Mouse (Mus musculus): Measurements from ENCODE around the gene C2cd2. TPM values are rescaled to one million over a fixed set of nuclear protein-coding genes. Genes with fewer than 3 reads are reported as not detected.
"Not testable (repeated sequence)": the region's sequence is repeated elsewhere in the genome, so short reads cannot be mapped to it uniquely, and the experiment has no call there.

Gene C2cd2
- total RNA-seq (2014; rRNA removed) = 20.7 and 47.7 TPM in 2 replicates
- polyA plus RNA-seq (2015; fragmentation: Nextera tagmentation; extraction: Ambion mirVana) = 13.5 and 16.8 TPM in 2 replicates

GRCm38 (mm10) chr16:97962151-97962948, at the start of gene C2cd2, which contains the start of gene Zbtb21:
Gene C2cd2, minus strand, starts transcription at chr16:97962598.
Gene Zbtb21, minus strand, starts transcription at chr16:97962622.
- Histone ChIP-seq H3K36me3 (ENCODE audit: insufficient read depth, low read length) (no peaks in the 10 kb centered on the region), H3K27me3 (ENCODE audit: insufficient read depth, low read length) (no peaks in the 10 kb centered on the region), H3K4me2 (ENCODE audit: low read depth, low read length) (peak within 1 kb of the TSS; percentile 94), H3K9ac (replicated peaks; ENCODE audit: low read length) (peak within 1 kb of the TSS; percentile 77), H3K27ac (peak within 1 kb of the TSS; percentile 95), H3K4me1 (ENCODE audit: insufficient read depth, low read length) (peaks cover 10% of the 10 kb centered on the region), H3K9me3 (ENCODE audit: low read length) (no peaks in the 10 kb centered on the region), H3K4me3 (ENCODE audit: low read length) (peak within 1 kb of the TSS; percentile 84)
- TF ChIP-seq CTCF (IDR thresholded peaks at IDR 0.05; ENCODE audit: low read depth) = no peak; the same call in 1 of the 2 replicates
- peak; percentile 99 for ATAC-seq
- WGBS = 1% methylated on average over 76 of the region's 78 CpGs
- DNase-seq (ENCODE audit: low spot score) = peak; percentile 99

GRCm38 (mm10) chr16:97997383-97997731, 35.0 kb upstream of the C2cd2 start:
- Histone ChIP-seq H3K27ac (peak overlapping the region; percentile 64; the same call in 1 of the 2 replicates), H3K9ac (replicated peaks; ENCODE audit: low read length) (peak overlapping the region; percentile 41; the same call in 1 of the 2 replicates), H3K4me2 (ENCODE audit: low read depth, low read length) (peak overlapping the region; percentile 85), H3K4me3 (ENCODE audit: low read length) (peak overlapping the region; percentile 54)
- DNase-seq (ENCODE audit: low spot score); H3K9me3 ChIP-seq (ENCODE audit: low read length); H3K36me3 ChIP-seq (ENCODE audit: insufficient read depth, low read length); H3K27me3 ChIP-seq (ENCODE audit: insufficient read depth, low read length); H3K4me1 ChIP-seq (ENCODE audit: insufficient read depth, low read length): not testable (repeated sequence)
- WGBS = under 1% methylated on average over 8 of the region's 8 CpGs
- ATAC-seq = peak; percentile 87

- Histone ChIP-seq H3K4me2 (ENCODE audit: low read depth, low read length) (peak within 1 kb of the TSS; percentile 85), H3K9me3 (ENCODE audit: low read length) (peaks cover 3% of the 10 kb centered on the region; the same call in 1 of the 2 replicates), H3K9ac (replicated peaks; ENCODE audit: low read length) (peak within 1 kb of the TSS; percentile 41; the same call in 1 of the 2 replicates), H3K4me1 (ENCODE audit: insufficient read depth, low read length) (no peaks in the 10 kb centered on the region), H3K27ac (peak within 1 kb of the TSS; percentile 64; the same call in 1 of the 2 replicates), H3K4me3 (ENCODE audit: low read length) (peak within 1 kb of the TSS; percentile 54), H3K27me3 (ENCODE audit: insufficient read depth, low read length) (no peaks in the 10 kb centered on the region), H3K36me3 (ENCODE audit: insufficient read depth, low read length) (no peaks in the 10 kb centered on the region)
- peak; percentile 88 for DNase-seq (ENCODE audit: low spot score)
- WGBS = 2% methylated on average over 22 of the region's 22 CpGs
- no peak for TF ChIP-seq CTCF (IDR thresholded peaks at IDR 0.05; ENCODE audit: low read depth)
- ATAC-seq = peak; percentile 99
Observed at GRCm38 (mm10) chr16:97996616-97997382, 34.4 kb upstream of the C2cd2 start, which contains the start of gene B230307C23Rik. Gene B230307C23Rik, plus strand, starts transcription at chr16:97997315.

GRCm38 (mm10) chr16:97995849-97996615, 33.6 kb upstream of the C2cd2 start:
- no peak for TF ChIP-seq CTCF (IDR thresholded peaks at IDR 0.05; ENCODE audit: low read depth)
- ATAC-seq (no peak), DNase-seq (ENCODE audit: low spot score) (no peak)
- H3K9me3 ChIP-seq (ENCODE audit: low read length) = 0 out of 2 replicates have a peak, but pooled peaks cover 3% of the 10 kb centered on the region
- H3K36me3 ChIP-seq (ENCODE audit: insufficient read depth, low read length) = no peaks in the 10 kb centered on the region
- peak overlapping the region; percentile 64; the same call in 1 of the 2 replicates for H3K27ac ChIP-seq
- no peaks in the 10 kb centered on the region for H3K27me3 ChIP-seq (ENCODE audit: insufficient read depth, low read length)
- no peaks in the 10 kb centered on the region for H3K4me1 ChIP-seq (ENCODE audit: insufficient read depth, low read length)
- peak overlapping the region; percentile 54 for H3K4me3 ChIP-seq (ENCODE audit: low read length)
- no peak overlapping the region; the same call in 1 of the 2 replicates for H3K9ac ChIP-seq (replicated peaks; ENCODE audit: low read length)
- 21% methylated on average over 1 of the region's 1 CpGs for WGBS
- peak overlapping the region; percentile 85 for H3K4me2 ChIP-seq (ENCODE audit: low read depth, low read length)

- H3K27ac ChIP-seq; H3K4me2 ChIP-seq (ENCODE audit: low read depth, low read length); H3K36me3 ChIP-seq (ENCODE audit: insufficient read depth, low read length); H3K27me3 ChIP-seq (ENCODE audit: insufficient read depth, low read length); H3K4me3 ChIP-seq (ENCODE audit: low read length); ATAC-seq; DNase-seq (ENCODE audit: low spot score); H3K9ac ChIP-seq (replicated peaks; ENCODE audit: low read length); H3K9me3 ChIP-seq (ENCODE audit: low read length); H3K4me1 ChIP-seq (ENCODE audit: insufficient read depth, low read length): not testable (repeated sequence)
- WGBS = 86% methylated on average over 3 of the region's 3 CpGs
Observed at GRCm38 (mm10) chr16:97992477-97992876, 30.1 kb upstream of the C2cd2 start.

- WGBS = 83% methylated on average over 2 of the region's 2 CpGs
- ATAC-seq (no peak), DNase-seq (ENCODE audit: low spot score) (no peak)
- Histone ChIP-seq H3K4me1 (ENCODE audit: insufficient read depth, low read length) (no peaks in the 10 kb centered on the region), H3K4me3 (ENCODE audit: low read length) (no peak overlapping the region), H3K36me3 (ENCODE audit: insufficient read depth, low read length) (no peaks in the 10 kb centered on the region), H3K4me2 (ENCODE audit: low read depth, low read length) (no peak overlapping the region), H3K9me3 (ENCODE audit: low read length) (no peaks in the 10 kb centered on the region), H3K9ac (replicated peaks; ENCODE audit: low read length) (no peak overlapping the region), H3K27ac (no peak overlapping the region), H3K27me3 (ENCODE audit: insufficient read depth, low read length) (no peaks in the 10 kb centered on the region)
- TF ChIP-seq CTCF (IDR thresholded peaks at IDR 0.05; ENCODE audit: low read depth) = no peak
Observed at GRCm38 (mm10) chr16:97991517-97991916, 29.1 kb upstream of the C2cd2 start.

All from hindbrain, postnatal 0 days (tissue).